Mouse (Mus musculus) T-helper 1 cell (primary cell): ENCODE data around the gene Phlpp1.

Experiments
- in situ Hi-C: fragments of 300-600 bp; cut with MboI, MseI; formaldehyde crosslinking; loops from one replicate; pipeline ENCODE4 v1.15.1; 2025; ENCODE audit warnings: high pct_unique_total_duplicates

The Phlpp1 gene

GRCm38 (mm10) chr1:106314476-106314875, 142.9 kb downstream of the Phlpp1 start:
- in situ Hi-C loops = no loop called here

DNA sequence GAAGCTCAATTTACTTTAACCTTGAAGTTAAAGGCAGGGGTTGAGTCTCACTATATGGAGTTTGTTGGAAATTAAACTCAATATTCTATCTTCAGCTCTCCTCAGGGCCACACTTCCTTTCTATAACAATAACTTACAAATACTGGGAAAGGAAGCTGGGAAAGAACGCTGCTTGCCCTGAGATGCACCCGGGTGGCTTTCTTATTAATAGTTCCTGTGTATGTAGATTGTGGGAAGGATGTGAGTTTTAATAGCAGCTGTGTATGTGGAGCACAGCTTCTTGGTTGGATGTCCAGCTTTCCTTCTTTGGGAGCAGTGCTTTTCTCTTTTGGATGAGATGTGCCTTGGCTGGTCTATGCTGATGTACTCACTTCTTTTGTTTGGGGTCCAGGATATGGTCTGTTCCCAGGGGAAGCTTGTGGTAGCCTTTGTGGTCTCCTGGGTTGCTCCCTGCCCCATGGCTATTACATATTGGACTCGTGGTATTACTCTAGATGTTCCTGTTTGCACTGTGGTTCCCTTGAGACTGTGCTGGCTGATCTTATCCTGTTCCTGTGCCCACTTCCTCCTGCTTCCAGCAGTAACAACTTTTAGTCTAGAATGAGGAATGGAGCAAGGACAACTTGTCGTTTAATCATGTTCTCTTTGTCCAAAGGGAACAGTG, 145.2 kb downstream of the Phlpp1 start:
- in situ Hi-C loops = loop anchor here (5.0 kb wide), 1 partner anchor 36 kb away; no protein-coding TSS in a partner anchor

DNA sequence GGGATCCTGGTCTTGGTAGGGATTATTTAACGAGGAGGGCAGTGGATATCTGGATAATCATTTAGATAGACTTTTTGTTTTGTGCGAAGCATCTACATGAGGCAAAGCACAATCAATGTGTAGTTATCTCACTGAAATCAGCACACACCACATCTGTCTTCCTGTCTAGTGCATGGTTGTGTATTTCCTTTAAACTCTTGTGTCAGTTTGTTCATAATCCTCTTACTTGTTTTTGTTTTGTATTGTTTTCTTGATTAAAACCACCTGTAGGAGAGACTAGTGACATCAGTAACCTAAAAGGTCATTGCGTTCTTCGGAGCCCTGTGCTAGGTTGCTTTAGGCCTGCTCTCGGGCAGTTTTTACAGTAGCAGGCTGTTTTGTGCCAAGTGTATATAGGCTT, 146.8 kb downstream of the Phlpp1 start:
- in situ Hi-C loops = loop anchor here (5.0 kb wide), 1 partner anchor 34 kb away; no protein-coding TSS in a partner anchor

- in situ Hi-C loops = no loop called here
Observed at GRCm38 (mm10) chr1:106320583-106320982, 149.0 kb downstream of the Phlpp1 start.

DNA sequence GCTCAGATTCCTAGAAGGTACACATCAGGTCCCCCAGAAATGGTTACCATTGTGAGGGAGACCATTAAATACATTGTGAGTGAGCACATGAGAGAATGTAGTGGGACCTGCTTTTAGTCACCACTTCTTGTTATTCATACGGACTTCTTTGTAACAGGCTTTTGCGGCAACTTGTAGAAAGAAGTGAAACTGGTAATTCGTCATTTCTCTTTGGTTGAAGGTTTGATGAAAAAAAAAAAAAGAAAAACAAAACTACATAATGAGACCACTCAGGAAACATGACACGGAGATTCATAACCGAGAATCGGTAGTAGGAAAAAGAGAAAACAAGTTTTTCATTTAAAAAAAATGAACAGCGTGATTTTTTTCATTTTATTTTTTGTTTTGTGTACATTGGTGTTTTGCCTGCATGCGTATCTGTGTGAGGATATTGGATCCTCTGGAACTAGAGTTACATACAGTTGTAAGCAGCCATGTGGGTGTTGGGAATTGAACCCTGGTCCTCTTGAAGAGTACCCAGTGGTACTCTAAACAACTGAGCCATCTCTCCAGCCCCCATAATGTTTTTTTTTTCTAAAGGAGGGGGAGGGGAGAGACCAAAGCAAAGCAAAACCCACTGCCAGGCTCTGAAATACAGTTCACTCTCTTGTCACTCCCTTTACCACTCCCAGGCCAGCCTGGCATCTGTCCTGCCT, 150.0 kb downstream of the Phlpp1 start:
- in situ Hi-C loops = no loop called here

DNA sequence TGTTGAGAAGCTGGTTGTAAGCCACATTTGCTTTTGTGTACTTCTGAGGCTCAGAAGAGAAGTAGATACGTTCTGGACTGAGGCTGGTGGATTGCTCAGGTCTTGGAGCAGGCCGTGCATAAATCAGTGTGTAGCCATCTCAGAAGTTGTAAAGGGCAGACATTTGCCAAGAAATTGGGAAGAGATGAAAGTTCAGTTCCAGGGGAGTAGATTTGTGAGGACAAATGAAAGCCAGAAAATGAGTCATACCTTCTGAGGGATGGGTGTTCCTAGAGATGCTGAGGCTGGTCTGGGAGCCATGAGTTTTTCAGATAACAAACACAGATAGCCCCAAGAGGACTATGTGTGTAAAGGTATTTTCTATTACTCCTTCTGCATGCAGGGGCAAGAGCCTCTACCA, 155.1 kb downstream of the Phlpp1 start:
- in situ Hi-C loops = no loop called here

DNA sequence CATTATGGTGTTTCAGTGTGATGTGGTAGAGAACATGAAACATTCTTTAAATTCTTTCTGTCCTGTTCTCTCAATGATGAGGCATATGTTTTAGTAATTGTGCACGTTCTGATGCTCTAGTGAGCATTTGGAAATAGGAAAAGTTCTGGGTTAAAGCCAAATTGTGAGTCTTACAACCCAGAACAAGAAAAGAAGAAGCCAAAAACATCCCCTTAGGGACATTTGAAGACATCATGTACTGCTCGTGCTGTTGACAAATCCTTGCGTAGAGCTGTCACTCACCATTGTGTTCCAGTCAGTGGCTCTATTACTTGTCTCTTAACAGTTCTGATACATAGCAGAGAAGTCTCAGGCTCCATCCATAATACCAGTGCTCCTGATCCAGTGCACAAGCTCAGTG, 170.5 kb downstream of the Phlpp1 start:
- in situ Hi-C loops = no loop called here

DNA sequence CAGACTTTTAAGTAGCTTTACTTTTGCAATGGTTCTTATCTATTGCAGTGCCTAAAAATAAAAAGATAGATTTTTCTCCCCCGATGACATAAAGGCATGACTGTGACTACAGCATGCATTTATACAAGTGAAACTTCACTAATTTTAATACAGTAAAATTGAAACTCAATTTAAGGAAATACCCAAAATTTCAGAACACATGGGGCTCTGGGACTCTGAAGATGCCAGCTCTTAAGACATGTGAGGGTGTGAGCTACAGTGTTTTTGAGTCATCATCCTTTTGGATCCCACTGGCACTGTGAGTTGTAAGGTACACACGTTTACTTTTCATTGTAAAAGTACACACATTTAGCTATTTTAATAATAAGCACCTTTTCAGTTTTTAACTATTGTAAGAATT, 173.7 kb downstream of the Phlpp1 start:
- in situ Hi-C loops = no loop called here

DNA sequence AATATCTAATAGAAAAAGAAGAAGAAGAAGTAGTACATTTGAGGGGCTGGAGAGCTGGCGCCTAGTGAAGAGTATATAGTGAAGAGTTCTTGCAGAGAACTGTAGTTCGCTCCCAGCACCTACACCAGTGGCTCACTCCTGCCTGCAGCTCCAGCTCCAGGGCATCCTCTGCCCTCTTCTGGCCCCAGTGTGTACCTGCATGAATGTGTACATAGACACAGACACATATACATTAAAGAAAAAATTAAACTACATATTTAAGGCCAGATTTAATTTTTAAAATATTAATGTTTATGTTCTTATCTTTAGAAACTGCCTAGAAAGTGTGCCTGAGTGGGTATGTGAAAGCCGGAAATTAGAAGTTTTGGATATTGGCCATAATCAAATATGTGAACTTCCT, 175.2 kb downstream of the Phlpp1 start:
- in situ Hi-C loops = no loop called here

- in situ Hi-C loops = no loop called here
Observed at GRCm38 (mm10) chr1:106349116-106349515, 177.6 kb downstream of the Phlpp1 start.

GRCm38 (mm10) chr1:106351512-106351911, 180.0 kb downstream of the Phlpp1 start:
- in situ Hi-C loops = loop anchor here (5.0 kb wide), 1 partner anchor 34 kb away; no protein-coding TSS in a partner anchor

GRCm38 (mm10) chr1:106352801-106353511, 181.4 kb downstream of the Phlpp1 start:
- in situ Hi-C loops = loop anchor here (5.0 kb wide), 1 partner anchor 36 kb away; no protein-coding TSS in a partner anchor

DNA sequence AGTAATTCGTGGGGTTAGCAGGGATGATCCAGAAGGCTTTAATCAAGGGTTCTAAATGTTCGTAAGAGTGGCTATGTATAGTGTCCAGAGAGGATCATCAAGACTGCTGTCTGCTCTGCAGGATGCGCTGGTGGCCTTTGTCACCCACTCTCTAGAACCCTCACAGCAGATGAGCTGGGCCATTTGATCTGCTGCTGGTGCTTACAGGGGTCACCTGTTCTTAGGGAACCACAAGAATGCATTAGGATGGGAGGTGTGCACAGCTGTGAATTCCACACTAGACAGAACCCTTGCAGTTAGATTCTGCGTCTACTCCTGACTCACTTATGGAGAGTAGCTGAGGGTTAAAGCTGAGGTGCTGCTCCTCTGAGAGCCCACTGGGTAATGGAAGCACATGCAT, 182.4 kb downstream of the Phlpp1 start:
- in situ Hi-C loops = loop anchor here (5.0 kb wide), 1 partner anchor 37 kb away; no protein-coding TSS in a partner anchor

GRCm38 (mm10) chr1:106359474-106359873, 187.9 kb downstream of the Phlpp1 start:
- in situ Hi-C loops = no loop called here

DNA sequence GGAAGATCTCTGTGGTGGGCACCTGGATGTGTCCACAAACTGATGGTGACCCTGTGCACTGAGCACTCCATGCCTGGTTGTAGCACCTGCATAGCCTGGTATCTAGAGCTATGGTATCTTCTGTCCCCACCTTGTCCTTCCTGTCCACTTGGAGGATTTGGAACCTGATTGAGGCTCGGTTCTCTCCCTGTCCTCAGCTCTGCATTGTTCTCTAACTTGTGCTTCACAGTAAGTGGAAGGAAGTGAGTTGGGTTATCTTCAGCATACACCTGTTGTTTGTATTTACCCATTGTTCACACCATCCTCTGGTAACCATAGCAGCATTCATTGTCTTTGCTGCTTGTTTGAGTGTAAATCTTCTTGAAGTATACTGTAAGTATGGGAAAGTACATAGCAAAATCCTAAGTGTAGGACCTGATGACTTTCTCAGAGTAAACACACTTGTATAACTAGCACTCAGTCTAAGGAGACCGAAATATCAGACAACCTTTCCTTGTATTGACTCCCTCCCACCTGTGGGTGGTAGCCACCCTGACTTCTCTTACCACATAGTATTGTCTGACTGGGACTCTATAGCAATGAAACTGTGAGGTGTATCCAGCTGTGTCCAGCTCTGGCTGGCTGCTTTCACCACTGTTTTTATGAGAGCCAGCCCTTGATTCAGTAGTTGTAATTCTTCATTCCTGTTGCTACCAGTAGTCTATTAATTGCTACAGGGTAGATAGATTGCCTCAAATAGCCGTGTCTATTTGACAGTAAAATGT, 191.5 kb downstream of the Phlpp1 start:
- in situ Hi-C loops = no loop called here

GRCm38 (mm10) chr1:106369330-106369729, 197.8 kb downstream of the Phlpp1 start:
- in situ Hi-C loops = loop anchor here (5.0 kb wide), 1 partner anchor 402 kb away; no protein-coding TSS in a partner anchor

DNA sequence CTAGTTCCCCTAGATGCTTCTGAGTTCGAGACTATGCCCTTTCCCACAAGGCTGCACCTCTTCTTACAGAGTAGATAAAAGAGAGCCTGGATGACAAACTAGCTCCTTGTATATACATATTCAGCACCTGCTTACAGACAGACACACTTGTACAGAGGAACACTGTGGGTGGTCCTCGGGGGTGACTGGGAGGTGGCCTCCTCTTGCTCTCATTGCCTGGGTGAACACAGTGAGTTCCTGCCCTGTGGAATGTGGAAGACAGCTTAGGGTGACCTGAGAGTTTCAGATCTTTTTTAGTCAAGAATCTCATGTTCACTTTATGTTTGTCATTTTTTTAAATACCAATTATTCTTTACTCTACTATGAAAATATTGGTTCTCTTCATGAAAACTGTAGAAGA, 200.9 kb downstream of the Phlpp1 start:
- in situ Hi-C loops = no loop called here

DNA sequence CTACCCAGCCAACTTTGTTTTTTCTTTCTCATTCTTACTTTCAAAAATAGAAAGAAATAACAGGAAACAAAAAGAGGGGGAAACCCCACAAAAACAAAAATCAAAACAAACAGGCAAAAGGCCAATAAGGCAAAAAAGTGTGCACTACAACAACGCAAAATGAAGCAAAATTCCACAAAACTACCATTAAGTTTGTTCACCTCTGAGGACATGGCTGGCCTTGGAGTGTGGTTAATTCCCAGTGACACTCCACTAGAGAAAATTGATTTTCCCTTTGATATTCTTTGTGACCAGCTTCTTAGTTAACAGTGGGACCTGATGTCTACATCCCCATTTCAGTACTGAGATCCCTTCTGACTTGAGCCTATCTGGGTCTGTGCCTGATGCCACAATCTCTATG, 202.1 kb downstream of the Phlpp1 start:
- in situ Hi-C loops = no loop called here

- in situ Hi-C loops = no loop called here
Observed at GRCm38 (mm10) chr1:106374274-106374673, 202.7 kb downstream of the Phlpp1 start.

- in situ Hi-C loops = no loop called here
Observed at GRCm38 (mm10) chr1:106374971-106375370, 203.4 kb downstream of the Phlpp1 start.

DNA sequence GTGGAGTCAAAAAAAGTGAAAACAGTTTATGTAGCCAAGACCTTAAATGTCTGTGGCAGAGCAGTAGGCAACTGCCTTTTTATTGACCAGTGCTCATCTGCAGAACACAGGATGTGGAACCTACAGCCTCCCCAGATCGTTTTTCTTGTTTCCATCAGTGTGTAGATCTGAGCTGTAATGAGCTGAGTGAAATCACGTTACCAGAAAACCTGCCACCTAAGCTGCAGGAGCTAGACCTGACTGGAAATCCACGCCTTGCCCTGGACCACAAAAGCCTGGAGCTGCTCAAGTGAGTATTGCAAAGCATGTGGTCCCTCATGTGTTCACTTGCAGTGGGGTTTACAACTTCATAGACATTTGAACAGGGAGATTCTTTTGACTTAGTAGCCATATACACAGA, 204.5 kb downstream of the Phlpp1 start:
- in situ Hi-C loops = no loop called here

- in situ Hi-C loops = no loop called here
Observed at GRCm38 (mm10) chr1:106380465-106380864, 208.9 kb downstream of the Phlpp1 start.
